21 mouse cellular contexts compared by ENCODE assay signal in the genomic region with DNA sequence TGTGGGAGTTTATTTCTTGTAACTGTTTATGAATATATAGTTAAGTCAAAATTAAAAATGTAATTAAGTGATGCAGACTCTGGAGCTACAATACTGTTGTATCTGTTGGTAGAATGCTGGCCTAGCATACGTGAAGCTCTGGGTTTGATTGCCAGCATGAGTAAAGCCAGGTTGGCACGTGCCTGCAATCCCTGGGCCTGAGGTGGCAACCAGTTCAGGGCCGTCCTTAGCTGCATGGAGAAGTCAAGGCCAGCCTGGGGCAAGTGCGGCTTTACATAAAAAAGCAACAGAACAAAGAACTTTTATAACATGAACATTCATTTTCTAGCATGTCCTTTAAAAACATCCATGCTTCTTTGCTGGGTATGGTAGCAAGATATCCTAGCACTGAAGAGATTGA.
DNase-seq lines count a peak whose midpoint lies in the region; ATAC-seq and TF ChIP-seq lines count a peak whose summit lies in the region.
"Had no signal": no experiment of that assay in that cellular context is flagged by ENCODE, and none has a peak within 500 bp of the region (broad histone marks: within the 10 kb centered on the region; RNA-seq: fewer than 3 reads in every experiment).

No protein-coding gene starts in this region.

- TF ChIP-seq CTCF in heart, adult 2 months (IDR thresholded peaks at IDR 0.05), result no peak

- H3K79me2 ChIP-seq in heart, adult 2 months (replicated peaks; ENCODE audit: control insufficient read depth, insufficient read depth, low read length), result no peaks in the 10 kb centered on the region

- intact Hi-C loops in heart, adult 2 months (cut with DNase I), result no loop called here

- no peak for TF ChIP-seq POLR2A in heart, adult 2 months (IDR thresholded peaks at IDR 0.05; ENCODE audit: insufficient read depth, low read depth, low read length)

- DNase-seq in adrenal gland, adult 8-10 months, result peak; percentile 30
- DNase-seq in adrenal gland, postnatal 4 days (ENCODE audit: low spot score in 2 of 2), result no peak
- DNase-seq in adrenal gland, postnatal 14 days, result peak; percentile 39
- DNase-seq in adrenal gland, postnatal 25 days, result peak; percentile 41
- DNase-seq in forebrain, embryonic 14.5 days (ENCODE audit: low spot score), result no peak
- DNase-seq in heart, adult 2 months, result no peak
- DNase-seq: cerebellum, adult 11 months; cerebellum, adult 2 months; cerebellum, adult 9-11 months; cerebellum, postnatal 25 days; gastrocnemius, postnatal 10 days; gastrocnemius, postnatal 36 days had no signal

- ATAC-seq in forebrain, embryonic 14.5 days, result no peak
- ATAC-seq: CD4-positive, CD25-positive, alpha-beta regulatory T cell, adult 4 months; forebrain, embryonic 16.5 days; intestine, postnatal 0 days had no signal

- no peaks in the 10 kb centered on the region for H3K4me1 ChIP-seq in forebrain, embryonic 14.5 days (ENCODE audit: control insufficient read depth, insufficient read depth, low read length)
- peaks cover 2% of the 10 kb centered on the region; the same call in 1 of the 2 replicates for H3K4me1 ChIP-seq in heart, adult 2 months (ENCODE audit: control insufficient read depth, insufficient read depth, low read length)
- H3K4me1 ChIP-seq: embryonic facial prominence, embryonic 12.5 days; embryonic facial prominence, embryonic 15.5 days had no signal

- WGBS in forebrain, embryonic 14.5 days, result 87% methylated on average over 4 of the region's 4 CpGs
- 91% methylated on average over 4 of the region's 4 CpGs for WGBS in heart, adult 2 months

- TF ChIP-seq EP300 in heart, adult 2 months (IDR thresholded peaks at IDR 0.05; ENCODE audit: insufficient read depth, low read depth, low read length), result no peak

- H3K36me3 ChIP-seq in forebrain, embryonic 14.5 days (ENCODE audit: control insufficient read depth, insufficient read depth, low read length), result no peaks in the 10 kb centered on the region
- no peaks in the 10 kb centered on the region for H3K36me3 ChIP-seq in heart, adult 2 months (ENCODE audit: control insufficient read depth, insufficient read depth, low read length)
- H3K36me3 ChIP-seq: embryonic facial prominence, embryonic 12.5 days; embryonic facial prominence, embryonic 15.5 days; forebrain, embryonic 12.5 days; hindbrain, embryonic 12.5 days; hindbrain, embryonic 15.5 days had no signal

- no peak overlapping the region for H3K4me3 ChIP-seq in forebrain, embryonic 14.5 days (ENCODE audit: low read depth, low read length)
- H3K4me3 ChIP-seq in heart, adult 2 months, result no peak overlapping the region
- H3K4me3 ChIP-seq: embryonic facial prominence, embryonic 12.5 days; embryonic facial prominence, embryonic 15.5 days; forebrain, embryonic 12.5 days; hindbrain, embryonic 12.5 days; hindbrain, embryonic 15.5 days had no signal

- no peak overlapping the region for H3K4me2 ChIP-seq in forebrain, embryonic 14.5 days (ENCODE audit: low read length)
- H3K4me2 ChIP-seq: embryonic facial prominence, embryonic 12.5 days; embryonic facial prominence, embryonic 15.5 days; forebrain, embryonic 12.5 days; heart, embryonic 11.5 days; hindbrain, embryonic 12.5 days; hindbrain, embryonic 15.5 days had no signal

- no peaks in the 10 kb centered on the region for H3K9me3 ChIP-seq in forebrain, embryonic 14.5 days (replicated peaks; ENCODE audit: control insufficient read depth, low read length)
- H3K9me3 ChIP-seq: embryonic facial prominence, embryonic 12.5 days; embryonic facial prominence, embryonic 15.5 days; forebrain, embryonic 12.5 days; hindbrain, embryonic 12.5 days; hindbrain, embryonic 15.5 days had no signal

- no peak overlapping the region for H3K9ac ChIP-seq in forebrain, embryonic 14.5 days (ENCODE audit: low read length)
- H3K9ac ChIP-seq in heart, adult 2 months (ENCODE audit: low read depth, low read length), result no peak overlapping the region
- H3K9ac ChIP-seq: embryonic facial prominence, embryonic 12.5 days; embryonic facial prominence, embryonic 15.5 days; forebrain, embryonic 12.5 days; hindbrain, embryonic 12.5 days; hindbrain, embryonic 15.5 days had no signal

- H3K27ac ChIP-seq in forebrain, embryonic 14.5 days (ENCODE audit: low read depth, low read length), result no peak overlapping the region
- no peak overlapping the region for H3K27ac ChIP-seq in heart, adult 2 months
- H3K27ac ChIP-seq: embryonic facial prominence, embryonic 12.5 days; embryonic facial prominence, embryonic 15.5 days; forebrain, embryonic 12.5 days; hindbrain, embryonic 12.5 days; hindbrain, embryonic 15.5 days had no signal

- H3K27me3 ChIP-seq in forebrain, embryonic 14.5 days (replicated peaks; ENCODE audit: control insufficient read depth, insufficient read depth, low read length), result no peaks in the 10 kb centered on the region
- no peaks in the 10 kb centered on the region for H3K27me3 ChIP-seq in heart, adult 2 months (ENCODE audit: control insufficient read depth, insufficient read depth, low read length)
- H3K27me3 ChIP-seq: embryonic facial prominence, embryonic 12.5 days; embryonic facial prominence, embryonic 15.5 days; forebrain, embryonic 12.5 days; hindbrain, embryonic 12.5 days; hindbrain, embryonic 15.5 days had no signal

Comparison
In these comparisons a context has a peak if more than half of its experiments do, and no peak if none do; other contexts are left out.
1. DNase-seq: peak in adrenal gland, adult 8-10 months (single experiment), adrenal gland, postnatal 14 days (single experiment) and adrenal gland, postnatal 25 days (single experiment); none in adrenal gland, postnatal 4 days (0 of 2), forebrain, embryonic 14.5 days (single experiment) and heart, adult 2 months (0 of 2).